Mouse (Mus musculus): ENCODE results near the gene Cyb5b.
"Not testable (repeated sequence)": the region's sequence is repeated elsewhere in the genome, so short reads cannot be mapped to it uniquely, and the experiment has no call there.

DNA sequence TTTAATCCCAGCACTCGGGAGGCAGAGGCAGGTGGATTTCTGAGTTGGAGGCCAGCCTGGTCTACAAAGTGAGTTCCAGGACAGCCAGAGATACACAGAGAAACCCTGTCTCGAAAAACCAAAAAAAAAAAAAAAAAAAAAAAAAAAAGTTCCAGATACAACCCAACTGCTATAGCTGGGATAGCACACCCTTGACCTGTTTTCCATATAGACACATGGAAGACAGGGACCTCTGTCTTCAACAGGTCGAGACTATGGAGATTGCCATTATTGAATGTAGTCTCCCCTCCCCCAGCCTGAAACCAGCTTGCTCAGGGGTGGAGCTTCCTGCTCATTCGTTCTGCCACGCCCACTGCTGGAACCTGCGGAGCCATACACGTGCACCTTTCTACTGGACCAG lies 66.8 kb downstream of the Cyb5b start:
- TF ChIP-seq POLR2A, CTCF (IDR thresholded peaks at IDR 0.05; ENCODE audit: extremely low read depth, insufficient read depth, low read length): not testable (repeated sequence)
